Mouse (Mus musculus) embryo, embryonic 11 days (tissue): ENCODE data around the gene Tmppe.

Experiments
- DNase-seq: peaks from one replicate; pipeline ENCODE4 v3.0.0-alpha.2; 2015

Gene Tmppe

DNA sequence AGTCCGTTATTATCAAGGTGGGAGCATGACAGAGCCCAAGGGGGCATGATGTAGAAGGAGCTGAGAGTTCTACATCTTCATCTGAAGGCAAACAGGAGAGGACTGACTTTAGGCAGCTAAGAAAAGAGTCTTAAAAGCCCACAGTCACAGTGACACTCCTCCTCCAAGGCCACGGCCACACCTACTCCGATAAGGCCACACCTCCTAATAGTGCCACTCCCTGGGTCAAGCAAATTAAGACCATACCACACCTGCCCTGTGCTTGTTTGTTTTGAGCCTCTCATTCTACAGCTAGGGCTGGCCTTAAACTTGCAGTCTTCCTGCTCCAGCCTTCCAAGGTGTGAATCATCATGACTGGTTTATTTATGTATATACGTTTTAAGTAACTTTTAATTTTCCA, 5.6 kb upstream of the Tmppe start:
- no peak for DNase-seq

DNA sequence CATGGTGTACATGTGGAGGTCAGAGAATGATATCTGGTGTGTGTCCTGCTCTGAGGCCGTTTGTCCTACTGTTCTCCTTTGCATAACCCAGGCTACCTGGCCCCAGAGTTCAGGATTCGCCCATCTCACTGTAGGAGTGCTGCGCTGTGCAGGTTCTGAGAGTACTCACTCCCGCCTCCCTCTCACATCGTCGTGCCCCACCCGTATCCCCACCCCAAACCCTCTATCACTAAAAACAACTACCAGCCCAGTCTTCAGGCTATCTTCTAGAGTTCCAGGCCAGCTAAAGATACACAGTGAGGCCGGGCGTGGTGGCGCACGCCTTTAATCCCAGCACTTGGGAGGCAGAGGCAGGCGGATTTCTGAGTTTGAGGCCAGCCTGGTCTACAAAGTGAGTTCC, 1.2 kb upstream of the Tmppe start:
- DNase-seq: no peak

DNA sequence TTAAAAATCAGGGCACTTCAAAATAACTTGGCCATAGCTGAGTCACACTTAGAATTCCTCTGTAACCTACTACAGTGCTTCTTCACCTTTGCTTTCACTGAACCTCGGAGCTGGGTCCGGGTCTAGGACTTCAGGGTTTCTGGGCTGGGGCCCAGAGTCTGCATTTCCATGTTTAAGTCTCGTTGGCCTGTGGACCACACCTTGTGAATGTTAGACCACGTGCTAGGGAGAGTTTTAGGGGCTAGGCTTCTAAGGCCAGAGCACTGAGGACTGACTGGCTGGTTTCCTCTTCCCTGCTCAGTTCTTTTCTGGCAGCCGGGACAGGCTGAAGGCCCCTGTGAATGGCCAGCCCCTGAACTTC, 337 bp upstream of the Tmppe start:
- DNase-seq: no peak

DNA sequence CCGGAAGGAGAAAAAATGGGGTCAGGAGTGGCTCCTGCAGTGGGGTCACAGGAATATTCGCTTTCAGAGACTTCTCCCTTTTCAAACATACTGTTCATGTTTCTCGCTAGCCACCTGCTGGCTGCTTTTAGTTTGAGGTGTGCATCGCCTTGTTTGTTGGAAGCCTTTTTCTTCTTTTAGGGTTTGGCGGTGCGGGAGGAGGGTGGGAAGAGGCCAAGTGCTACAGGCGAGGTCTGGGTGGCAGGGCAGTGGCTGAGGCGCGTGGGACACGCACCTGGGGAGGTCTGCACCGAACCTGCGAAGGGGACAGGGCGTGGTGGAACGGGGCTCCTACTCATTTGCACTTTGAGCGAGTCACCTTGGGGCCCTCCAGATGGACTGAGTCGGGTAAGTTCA, 778 bp downstream of the Tmppe start:
- DNase-seq: peak; percentile 71

DNA sequence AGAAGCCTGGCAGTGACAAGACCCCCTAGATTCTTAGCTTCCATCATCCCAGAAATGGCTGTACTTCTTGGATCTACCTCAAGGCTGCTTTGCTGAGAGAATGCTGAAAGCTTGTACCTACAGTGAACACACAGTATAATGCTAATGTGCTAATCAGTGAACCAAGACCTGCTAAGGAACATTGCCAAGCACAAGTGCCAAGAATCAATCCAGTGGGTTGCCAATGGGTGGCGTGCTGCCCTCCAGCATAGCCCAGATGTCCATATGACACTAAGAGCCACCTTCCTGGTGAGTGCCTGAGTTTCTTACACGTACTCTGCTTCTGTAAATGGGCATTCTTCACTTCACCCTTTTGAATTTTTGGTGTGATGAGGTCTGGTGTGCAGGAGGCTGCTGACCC, 6.8 kb downstream of the Tmppe start:
- DNase-seq: no peak

DNA sequence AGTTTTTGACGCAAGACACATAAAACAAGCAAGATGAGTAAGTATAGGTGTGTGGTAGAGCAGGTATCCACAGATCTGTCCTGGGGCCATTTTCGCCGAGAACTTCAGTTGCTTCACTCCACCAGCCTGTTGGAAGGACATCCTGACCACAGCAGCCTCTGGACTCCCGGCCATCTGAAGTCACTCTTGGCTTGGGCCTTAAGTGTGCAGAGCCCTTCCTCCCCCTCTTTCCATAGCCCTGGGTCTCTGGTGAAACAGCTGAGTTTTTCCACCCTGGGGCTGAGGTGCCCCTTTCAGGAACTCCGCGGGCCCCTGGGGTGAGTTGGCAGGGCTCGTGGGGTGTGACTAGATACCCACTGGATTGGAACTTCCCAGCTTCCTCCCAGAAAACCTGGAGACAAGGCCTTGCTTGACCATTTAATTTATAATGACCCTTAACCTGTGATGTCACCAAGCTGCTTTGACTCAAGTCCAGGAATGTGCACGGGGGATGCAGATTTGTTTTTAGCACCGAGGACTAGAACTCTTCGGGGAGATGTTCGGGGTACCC, 9.5 kb downstream of the Tmppe start:
- no peak for DNase-seq

DNA sequence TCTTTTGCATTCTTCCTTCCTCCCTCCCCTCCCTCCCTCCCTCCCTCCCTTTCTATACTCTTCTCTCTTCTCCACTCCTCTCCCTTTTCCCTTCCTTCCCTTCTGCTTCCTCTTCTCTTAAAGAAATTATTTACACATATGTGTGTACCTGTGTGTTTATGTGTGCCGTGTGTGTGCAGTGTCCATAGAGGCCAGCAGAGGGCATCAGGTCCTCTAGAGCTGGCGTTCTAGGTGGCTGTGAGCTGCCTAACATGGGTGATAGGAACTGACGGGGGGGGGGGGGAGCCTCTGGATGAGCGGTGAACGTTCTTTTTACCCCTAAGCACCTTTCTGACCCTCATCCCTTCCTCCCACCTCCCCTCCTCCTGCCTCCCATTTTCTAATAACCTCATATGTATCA, 10.4 kb downstream of the Tmppe start:
- DNase-seq: no peak

DNA sequence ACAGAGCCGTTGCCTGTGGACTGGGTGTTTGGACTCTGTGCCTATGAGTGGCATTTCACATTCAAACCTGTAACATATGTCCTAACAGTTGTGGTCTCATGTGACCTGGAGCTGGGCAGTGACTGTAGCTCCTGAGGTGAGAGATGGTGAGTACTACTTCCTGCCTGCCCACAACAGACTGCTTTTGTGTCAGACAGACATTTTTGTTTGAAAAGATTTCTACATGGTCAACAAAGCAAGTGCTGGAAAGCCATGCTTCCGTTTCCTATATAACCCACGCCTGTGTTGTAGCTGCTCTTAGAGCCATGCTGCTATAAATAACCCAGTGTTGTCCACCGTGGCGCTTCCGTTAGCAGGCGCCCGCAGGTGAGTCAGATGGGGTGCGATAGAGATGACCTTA, 11.5 kb downstream of the Tmppe start:
- no peak for DNase-seq

DNA sequence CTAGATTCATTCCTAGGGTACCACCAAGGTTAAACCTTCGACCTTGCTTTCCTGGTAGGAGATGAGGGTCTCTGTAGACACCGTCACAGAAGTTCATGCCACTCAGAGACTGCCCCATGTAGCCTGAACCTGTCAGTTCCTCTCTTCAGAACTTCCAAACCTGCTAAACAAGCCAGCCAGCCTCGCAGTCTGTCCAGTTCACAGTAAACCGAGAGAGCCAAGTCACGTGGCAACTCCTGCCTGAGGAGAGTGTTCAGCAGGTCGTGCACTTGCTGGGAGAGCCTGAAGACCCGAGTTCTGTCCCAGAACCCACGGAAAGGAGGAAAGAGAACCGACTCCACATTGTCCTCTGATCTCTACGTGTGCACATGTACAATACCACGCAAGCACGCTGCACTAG, 13.0 kb downstream of the Tmppe start:
- DNase-seq: no peak

DNA sequence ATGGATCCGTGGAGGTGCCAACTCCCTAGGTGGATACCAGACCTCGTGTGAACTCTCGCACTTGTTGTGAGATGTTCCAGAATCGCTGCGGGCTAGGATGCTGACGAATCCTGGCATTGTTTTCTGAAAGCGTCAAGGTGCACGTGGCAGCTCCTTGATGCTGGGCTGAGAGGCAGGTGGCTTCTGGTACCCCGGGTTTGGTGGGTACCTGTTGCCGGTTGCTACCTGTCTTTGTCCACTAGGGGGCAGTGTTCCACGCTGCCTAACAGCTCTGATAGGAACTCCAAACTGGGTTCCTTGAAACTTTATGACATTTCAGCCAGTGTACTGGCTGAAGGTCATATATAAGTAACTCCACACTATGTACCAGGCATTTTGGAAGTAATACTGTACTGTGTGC, 14.8 kb downstream of the Tmppe start:
- peak; percentile 89 for DNase-seq

DNA sequence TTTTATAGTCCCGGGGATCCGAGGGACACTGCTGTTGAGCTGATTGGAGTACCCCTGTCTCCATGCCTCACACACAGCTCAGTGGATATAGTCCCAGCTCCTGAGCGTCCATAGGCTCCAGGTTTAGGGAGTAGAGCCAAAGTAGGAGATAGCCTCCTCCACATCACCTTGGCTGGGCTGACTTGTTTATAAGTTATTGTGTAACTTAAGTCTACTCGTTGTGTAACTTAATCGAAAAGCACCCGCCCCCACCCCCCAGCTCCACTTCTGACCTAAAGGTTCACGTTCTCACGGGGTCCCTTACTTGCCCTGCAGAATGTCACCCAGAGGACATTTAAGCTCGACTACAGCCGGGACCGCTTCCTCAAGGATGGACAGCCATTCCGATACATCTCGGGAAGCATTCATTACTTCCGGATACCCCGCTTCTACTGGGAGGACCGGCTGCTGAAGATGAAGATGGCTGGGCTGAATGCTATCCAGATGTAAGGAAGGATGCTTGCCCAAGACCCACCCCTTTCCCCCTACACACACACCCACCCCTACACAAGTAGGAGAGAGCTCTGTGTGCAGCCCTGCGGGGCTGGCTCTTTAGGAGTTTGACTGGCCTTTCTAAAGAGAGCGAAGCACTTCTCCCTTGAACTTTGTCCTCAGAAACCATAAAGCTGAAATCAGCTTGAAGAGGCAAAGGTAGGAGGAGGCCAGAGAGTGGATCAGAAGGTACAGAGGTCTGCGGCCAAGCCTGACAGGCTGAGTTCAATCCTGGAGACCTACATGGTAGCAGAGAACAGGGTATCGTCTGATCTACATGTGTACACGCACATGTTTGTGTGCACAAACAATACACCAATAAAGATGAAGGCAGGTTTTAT, 16.0 kb downstream of the Tmppe start:
- DNase-seq: no peak

DNA sequence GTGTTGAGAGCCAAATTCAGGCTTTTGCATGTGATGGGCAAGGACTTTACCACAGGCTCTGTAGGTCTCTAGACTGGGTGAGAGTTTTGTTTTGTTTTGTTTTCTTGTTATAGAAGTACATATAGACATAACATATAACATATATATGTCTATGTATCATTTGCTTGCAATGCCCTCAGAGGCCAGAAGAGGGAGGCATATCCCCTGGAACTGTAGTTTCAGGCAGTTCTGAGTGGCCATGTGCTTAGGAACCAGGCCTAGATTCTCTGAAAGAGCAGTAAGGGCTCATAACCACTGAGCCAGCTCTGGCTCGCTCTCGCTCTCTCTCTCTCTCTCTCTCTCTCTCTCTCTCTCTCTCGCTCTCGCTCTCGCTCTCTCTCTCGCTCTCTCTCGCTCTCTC, 17.3 kb downstream of the Tmppe start:
- peak; percentile 69 for DNase-seq

DNA sequence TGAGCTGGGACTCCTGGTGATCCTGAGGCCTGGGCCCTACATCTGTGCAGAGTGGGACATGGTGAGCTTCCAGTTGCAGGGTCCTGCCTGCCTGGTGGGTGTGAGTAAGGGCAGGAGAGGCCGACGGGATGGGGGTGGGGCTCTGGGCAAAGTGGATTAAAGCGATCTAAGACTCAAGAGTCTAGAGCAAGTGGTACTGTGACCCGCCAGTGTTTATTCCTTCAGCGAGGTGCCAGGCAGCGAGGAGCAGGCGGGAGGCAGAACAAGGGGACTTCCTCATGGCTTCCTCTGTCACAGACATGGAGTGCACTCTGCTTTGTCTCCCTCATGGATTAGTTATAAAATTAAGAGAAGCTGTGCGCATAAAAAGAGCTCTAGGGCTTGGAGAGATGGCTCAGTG, 19.5 kb downstream of the Tmppe start:
- no peak for DNase-seq

DNA sequence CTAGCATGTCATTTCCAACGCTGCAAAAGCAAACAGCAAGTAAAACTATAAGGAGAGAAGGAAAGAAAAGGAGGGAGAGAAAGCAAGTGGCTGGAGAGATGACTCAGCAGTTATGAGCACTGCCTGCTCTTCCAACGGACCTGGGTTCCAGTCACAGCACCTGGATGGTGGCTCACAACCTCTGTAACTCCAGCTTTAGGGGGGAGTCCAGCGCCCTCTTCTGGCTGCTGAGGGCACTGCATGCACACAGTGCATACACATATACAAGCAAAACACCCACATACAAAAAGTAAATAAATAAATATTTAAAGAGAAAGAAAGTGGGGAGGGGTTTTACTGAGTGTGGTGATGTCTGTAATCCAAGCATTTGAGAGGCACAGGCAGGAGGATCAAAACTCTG, 20.1 kb downstream of the Tmppe start:
- DNase-seq: no peak

DNA sequence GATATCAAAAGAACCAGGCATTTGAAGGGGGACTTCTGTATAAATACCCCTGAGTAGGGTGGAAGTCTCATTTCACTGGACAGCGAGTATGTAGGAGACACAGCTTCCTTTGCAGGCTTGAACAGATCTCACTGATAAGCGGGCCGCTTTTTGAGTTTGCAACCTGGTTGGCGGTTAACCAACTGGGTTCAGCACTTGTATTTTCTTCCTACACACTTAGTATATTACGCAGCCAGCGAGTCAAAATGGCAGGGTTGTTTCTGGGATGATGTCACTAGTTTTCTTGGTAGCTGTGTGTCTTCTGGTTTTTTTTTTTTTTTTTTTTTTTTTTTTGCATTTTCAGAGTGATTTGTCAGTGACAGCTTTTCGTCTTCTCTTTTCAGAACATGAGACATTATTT, 20.9 kb downstream of the Tmppe start:
- DNase-seq: no peak

DNA sequence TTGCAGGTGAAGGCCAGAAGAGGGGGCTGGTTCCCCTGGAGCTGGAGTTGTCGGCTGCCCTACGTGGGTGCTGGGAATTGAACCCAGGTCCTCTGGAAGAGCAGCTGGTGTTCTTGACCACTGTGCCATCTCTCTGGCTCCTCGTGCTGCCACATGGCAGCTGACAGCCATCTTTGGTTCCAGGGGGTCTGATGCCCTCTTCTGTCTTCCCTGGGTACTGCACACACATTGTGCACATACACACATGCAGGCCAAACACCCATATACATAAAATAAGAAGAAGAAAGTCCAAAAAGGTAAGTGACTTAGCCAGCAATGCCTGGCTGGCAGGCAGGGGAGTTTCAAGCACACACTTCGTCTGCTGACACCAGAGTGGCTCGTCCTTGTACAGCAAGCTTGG, 24.7 kb downstream of the Tmppe start:
- no peak for DNase-seq

DNA sequence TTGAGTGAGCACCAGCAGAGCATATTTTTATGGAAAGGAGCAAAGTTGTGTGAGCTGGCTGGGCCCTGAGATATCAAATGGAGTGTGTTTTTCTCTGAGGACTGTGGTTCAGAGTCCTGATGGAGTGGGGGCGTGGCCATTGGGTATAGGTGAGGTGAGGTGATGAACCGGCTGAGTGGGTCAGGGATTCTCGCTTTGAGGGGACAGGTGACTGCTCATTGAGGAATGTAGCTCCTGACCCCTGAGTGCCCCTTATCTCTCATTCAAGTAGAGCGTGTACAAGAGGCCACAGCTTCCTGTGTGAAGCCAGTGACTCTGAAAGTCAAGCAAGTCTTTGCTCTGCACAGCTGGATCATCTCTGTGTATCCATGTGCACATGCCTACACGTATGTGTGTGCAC, 25.3 kb downstream of the Tmppe start:
- DNase-seq: no peak

DNA sequence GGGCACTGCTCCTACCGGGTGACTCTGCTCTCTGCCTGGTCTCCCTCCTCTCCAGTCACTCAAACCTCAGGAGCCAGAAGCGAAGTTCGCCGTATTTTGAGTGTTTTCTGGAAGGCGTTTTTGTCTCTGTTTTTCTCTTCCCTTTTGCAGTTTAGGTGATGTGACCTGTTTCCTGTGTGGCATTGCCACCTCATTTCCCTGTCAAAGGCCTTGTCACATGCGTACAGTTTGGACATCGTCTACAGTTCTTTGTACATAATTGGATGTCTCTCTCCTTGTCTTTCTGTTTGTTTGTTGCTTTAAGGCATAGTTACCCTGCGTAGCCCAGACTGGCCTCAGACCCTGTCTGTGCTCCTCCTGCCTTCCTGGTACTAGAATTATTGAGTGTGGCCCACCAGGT, 26.5 kb downstream of the Tmppe start:
- DNase-seq: no peak

DNA sequence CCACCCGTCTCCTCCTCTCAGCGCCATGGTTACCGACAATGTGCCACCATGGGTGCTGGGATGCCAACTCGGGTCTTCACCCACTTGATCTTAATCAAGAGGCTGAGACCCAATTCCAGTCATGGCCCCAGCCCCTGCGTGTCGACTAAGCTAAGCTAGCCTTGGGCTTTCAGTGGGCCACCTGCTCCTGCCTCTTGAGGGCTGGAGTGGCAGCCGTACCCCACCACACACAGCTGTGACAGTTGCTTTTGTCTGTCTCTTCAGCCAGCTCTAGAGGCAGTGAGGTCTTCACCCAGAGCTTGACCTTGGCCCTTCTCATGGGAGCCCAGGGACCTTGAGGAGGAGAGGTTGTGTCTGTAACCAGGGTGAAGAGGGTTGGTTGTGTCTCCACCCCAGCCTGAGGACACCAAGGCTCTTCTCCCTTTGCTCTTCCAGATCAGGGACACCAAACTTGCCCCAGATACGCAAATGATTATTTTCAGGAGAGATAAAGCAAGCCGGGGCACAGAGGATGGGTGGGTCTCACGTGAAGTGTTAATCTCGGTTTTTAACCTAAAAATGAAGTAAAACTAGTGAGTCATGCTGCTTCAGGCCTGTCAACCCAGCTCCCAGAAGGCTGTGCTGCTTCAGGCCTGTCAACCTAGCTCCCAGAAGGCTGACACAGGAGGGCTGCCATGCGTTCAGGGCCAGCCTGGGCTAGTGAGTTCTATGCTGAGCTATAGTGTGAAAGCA, 27.4 kb downstream of the Tmppe start:
- no peak for DNase-seq

DNA sequence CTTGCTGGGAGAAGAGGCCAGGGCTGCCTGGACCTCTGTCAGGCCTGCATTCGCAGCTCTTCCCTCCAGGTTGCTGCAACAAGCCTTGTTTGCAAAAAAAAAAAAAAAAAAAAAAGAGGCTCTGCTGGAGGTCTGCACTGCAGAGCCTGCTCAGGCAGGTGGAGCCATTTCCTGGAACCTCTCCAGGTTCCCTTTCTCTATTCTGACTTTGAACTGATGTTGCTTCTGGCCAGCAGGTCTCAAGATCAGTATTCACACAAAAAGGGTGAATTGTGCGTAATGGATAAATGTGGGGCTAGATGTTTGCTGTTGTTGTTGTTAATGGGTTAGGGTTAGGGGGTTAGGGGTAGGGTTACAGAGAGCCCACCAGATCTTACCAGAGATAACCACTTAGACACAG, 34.8 kb downstream of the Tmppe start:
- DNase-seq: no peak

DNA sequence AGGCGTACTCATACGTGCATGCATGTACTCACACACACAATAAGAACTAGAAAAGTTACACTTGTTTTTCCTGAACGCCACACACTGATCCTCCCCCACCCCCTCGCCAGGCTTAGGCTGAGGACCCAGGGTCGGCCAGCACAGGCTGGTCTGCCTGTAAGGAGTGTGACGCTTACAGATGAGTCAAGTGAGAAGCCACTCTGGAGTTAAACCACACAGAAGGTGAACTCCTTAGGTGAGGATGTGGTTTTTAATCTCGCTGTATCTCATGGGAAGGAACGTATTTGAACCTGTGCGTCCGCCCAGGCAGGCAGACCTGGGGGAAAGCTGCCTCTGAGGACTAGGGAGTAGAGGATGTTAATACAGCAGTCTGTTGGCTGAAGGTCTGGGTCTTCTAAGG, 39.6 kb downstream of the Tmppe start:
- DNase-seq: no peak

DNA sequence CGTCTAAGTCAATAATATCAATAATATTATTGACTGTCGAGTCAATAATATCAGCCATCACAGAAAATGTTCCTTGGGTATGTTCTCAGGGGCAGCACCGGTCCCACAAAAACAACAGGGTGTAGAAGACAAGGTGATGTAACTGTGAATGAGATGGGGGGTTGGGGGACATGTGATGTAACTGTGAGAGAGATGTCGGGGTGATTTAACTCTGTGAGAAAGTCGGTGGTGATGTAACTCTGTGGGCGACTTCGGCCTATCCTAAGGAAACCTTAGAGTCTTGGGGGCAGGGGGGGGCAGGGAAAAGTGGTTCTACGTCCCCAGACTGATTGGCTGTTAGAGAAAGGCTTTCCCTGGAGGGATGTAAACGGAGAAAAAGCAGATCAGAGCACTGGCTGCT, 41.3 kb downstream of the Tmppe start:
- DNase-seq: no peak

DNA sequence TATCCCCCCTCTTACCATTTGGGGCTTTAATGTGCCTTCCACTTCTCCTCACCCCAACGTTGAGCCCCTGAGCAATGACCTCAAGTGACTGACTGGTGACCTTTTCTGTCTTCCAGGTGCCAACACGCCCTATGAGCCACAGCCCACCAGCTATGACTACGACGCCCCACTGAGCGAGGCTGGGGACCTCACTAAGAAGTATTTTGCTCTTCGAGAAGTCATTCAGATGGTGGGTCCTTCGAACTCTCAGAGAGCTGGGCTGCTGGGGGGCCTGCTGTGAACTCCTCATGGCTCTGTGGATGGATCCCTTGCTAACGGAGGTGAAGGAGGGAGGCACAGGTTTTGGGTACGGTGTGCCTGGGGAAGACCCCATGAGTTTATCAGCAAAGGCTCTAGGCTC, 42.0 kb downstream of the Tmppe start:
- no peak for DNase-seq

DNA sequence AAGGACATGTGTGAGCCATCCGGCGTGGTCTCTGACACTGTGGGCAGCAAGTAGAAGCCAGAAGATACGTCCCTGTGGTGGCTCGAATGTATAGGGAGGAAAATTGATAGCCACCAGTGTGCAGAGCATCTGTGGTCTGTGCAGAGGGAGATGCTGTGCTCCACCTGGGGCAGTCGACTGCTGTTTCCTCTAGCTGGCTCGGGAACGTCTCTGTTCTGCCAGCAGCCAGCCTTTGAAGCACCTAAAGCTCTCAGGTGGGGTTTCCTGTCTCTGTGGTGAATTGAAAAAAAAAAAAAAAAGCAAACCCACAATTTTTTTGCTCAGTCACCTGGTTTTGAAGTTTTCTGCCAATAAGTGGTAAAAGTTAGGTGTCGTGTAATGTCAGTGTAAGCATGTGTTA, 42.4 kb downstream of the Tmppe start:
- no peak for DNase-seq

DNA sequence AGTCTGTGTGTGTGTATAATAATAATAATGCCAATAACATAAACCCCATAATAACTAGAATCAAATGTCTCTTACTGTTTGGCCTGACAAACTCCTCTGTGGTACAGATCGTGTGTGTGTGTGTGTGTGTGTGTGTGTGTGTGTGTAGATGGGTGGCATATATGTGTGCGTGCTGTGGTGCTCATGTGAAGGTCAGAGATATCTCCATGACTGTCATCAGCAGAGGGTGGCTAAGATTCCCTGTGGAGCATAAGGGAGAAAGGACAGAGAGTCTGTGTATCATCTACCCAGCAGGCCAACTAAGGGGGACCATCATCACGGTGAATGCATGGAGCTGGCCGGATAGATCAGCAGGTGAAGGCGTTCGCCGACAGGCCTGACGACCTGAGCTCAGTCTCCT, 46.0 kb downstream of the Tmppe start:
- DNase-seq: no peak
